Mouse (Mus musculus): ENCODE measurements around the gene Lcmt1. TPM values are rescaled to one million over a fixed set of nuclear protein-coding genes. Genes with fewer than 3 reads are reported as not detected.

Gene Lcmt1
- polyA plus RNA-seq, 1 experiment: 17.8 TPM

DNA sequence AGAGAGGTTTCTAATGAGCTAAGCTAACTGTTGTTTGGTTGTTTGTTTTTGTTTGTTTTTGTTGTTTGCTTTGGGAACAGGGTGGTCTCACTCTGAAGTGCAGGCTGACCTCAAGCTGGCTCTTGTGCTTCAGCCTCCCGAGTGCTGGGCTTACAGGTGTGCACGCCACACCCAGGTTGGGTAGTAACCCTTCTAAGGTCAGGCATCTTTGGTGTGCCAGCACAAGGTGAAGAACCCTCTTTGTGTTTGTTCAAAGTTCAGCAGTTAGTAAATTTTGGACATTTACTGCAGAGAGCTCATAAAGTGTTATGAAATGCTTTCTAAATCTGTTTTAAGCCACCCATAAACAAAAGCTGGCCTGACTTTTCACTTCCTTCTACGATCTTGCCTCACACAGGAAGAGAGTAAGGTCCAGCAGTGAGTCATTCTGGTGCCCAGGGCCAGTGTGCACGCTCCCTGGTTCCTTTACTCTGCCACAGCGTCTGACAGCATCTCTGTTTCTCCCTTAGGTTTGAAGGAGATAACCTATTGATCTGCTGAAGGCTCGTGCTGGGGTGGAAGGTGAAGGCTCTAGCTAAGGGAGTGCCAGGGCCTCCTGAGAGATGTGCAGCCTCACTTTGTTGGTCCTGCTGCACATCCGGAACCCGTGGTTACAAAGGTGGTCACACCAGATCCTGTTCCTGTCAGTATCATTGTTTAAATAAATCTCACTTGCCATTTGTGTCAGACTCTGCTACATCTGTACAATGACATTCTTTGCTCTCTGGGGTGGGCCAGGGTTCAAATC, 60.2 kb downstream of the Lcmt1 start:
- no peak for DNase-seq
- WGBS: 51% methylated on average over 8 of the region's 8 CpGs
- TF ChIP-seq POLR2A (IDR thresholded peaks at IDR 0.05; ENCODE audit: borderline replicate concordance, extremely low read depth, low read depth, low read length) (no peak), CTCF (IDR thresholded peaks at IDR 0.05; ENCODE audit: insufficient read depth, low read length) (no peak)
- Histone ChIP-seq H3K4me1 (ENCODE audit: control insufficient read depth, insufficient read depth, low read length) (no peaks in the 10 kb centered on the region), H3K4me3 (replicated peaks; ENCODE audit: extremely low read depth, low read depth, low read length) (no peak overlapping the region)

DNA sequence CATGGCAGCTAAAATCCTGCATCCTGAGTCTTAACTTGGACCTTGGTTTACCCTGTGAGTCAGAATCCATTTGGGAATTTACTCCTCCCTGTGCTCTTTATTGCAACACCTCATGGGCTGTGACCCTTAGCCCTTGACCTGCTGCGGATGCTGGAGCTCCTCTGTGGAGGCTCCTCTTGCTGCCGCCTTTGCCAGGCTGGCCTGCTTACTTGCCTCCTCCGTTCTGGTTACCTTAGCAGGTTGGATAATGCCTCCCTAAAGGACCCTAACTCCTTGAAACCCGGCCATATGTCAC, 60.8 kb downstream of the Lcmt1 start:
- WGBS: 77% methylated on average over 4 of the region's 4 CpGs
- Histone ChIP-seq H3K4me1 (ENCODE audit: control insufficient read depth, insufficient read depth, low read length) (no peaks in the 10 kb centered on the region), H3K4me3 (replicated peaks; ENCODE audit: extremely low read depth, low read depth, low read length) (no peak overlapping the region)
- TF ChIP-seq POLR2A (IDR thresholded peaks at IDR 0.05; ENCODE audit: borderline replicate concordance, extremely low read depth, low read depth, low read length) (no peak), CTCF (IDR thresholded peaks at IDR 0.05; ENCODE audit: insufficient read depth, low read length) (no peak)
- no peak for DNase-seq

DNA sequence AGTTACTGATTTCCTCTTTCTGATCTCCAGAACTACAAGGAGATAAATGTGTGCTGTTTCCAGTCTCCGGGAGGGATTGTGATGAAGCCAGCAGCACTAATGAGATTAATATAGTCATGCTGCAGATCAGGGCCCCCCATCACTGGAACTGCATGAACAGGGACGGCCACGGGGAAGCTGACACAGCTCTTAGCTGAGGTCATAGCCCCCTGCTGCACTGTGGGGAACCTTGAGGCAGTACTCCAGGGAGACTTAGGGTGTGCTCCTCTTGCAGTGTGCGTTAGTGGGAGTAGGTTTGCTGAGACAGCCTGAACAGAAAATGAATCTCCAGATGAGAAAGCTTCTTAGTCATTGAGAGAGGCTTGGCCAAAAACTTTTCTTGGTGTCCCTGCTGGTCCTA, 61.6 kb downstream of the Lcmt1 start:
- TF ChIP-seq POLR2A (IDR thresholded peaks at IDR 0.05; ENCODE audit: borderline replicate concordance, extremely low read depth, low read depth, low read length) (no peak), CTCF (IDR thresholded peaks at IDR 0.05; ENCODE audit: insufficient read depth, low read length) (no peak)
- no peaks in the 10 kb centered on the region for H3K4me1 ChIP-seq (ENCODE audit: control insufficient read depth, insufficient read depth, low read length)
- whole genome bisulfite sequencing: 75% methylated on average over 4 of the region's 4 CpGs
- no peak overlapping the region for H3K4me3 ChIP-seq (replicated peaks; ENCODE audit: extremely low read depth, low read depth, low read length)
- DNase-seq: no peak

DNA sequence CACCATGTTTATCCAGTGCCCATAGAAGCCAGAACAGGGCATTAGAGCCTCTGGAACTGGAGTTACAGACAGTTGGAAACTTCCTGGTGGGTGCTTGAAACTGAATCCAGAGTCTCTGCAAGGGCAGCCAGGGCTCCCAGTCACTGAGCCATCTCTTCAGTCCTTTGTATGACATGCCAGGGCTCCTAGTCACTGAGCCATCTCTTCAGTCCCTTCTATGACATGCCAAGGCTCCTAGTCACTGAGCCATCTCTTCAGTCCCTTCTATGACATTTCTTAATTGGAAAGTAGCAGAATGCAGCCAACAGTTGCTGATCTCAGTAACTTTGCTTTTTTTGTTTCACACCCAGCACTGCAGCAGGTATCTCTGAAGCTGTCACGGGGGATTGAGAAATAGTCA, 72.5 kb downstream of the Lcmt1 start:
- WGBS: 64% methylated on average over 1 of the region's 1 CpGs
- no peak for DNase-seq
- TF ChIP-seq POLR2A (IDR thresholded peaks at IDR 0.05; ENCODE audit: borderline replicate concordance, extremely low read depth, low read depth, low read length): no peak
- TF ChIP-seq CTCF (IDR thresholded peaks at IDR 0.05; ENCODE audit: insufficient read depth, low read length): no peak
- Histone ChIP-seq H3K4me3 (replicated peaks; ENCODE audit: extremely low read depth, low read depth, low read length) (no peak overlapping the region), H3K4me1 (ENCODE audit: control insufficient read depth, insufficient read depth, low read length) (no peaks in the 10 kb centered on the region)

DNA sequence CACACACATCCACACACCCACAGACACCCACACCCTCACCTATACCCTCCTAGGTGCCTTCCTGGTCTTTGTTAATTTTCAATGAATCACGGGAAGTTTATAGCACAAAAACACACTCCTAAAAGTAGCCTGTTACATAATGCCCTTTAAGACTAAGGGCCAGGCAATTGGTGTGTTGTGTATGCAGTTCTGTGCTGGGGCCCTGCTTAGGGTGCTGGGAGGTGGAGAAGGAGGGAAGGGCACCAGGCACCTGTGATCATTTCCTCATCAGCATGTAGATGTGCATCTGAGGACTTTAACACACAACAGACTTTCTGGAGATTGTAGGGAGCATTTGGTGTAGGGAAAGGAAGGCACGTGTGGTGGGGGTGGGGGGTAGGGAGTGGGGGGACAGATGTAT, 79.2 kb downstream of the Lcmt1 start:
- WGBS: 76% methylated on average over 2 of the region's 2 CpGs
- TF ChIP-seq POLR2A (IDR thresholded peaks at IDR 0.05; ENCODE audit: borderline replicate concordance, extremely low read depth, low read depth, low read length) (no peak), CTCF (IDR thresholded peaks at IDR 0.05; ENCODE audit: insufficient read depth, low read length) (no peak)
- no peaks in the 10 kb centered on the region for H3K4me1 ChIP-seq (ENCODE audit: control insufficient read depth, insufficient read depth, low read length)
- no peak overlapping the region for H3K4me3 ChIP-seq (replicated peaks; ENCODE audit: extremely low read depth, low read depth, low read length)
- no peak for DNase-seq

DNA sequence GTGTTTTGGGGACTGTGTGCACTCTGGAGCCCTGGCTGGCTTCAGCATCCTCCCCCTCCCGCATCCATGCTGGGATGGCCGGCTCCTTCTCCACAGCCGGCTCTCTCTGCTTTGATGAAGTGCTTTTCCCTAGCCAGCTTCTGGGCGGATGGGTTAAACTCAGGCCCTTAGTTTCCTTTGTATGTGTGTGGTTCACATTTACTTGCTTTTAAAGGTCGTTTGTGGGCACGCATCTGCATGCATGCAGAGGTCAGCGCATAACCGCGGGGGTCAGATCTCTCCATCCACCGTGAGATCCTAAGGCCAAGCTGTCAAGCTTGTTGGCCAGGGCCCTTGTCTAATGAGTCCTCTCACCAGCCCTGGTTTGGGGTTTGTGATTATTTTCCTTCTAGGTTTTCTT, 80.1 kb downstream of the Lcmt1 start:
- H3K4me3 ChIP-seq (replicated peaks; ENCODE audit: extremely low read depth, low read depth, low read length): no peak overlapping the region
- TF ChIP-seq POLR2A (IDR thresholded peaks at IDR 0.05; ENCODE audit: borderline replicate concordance, extremely low read depth, low read depth, low read length) (no peak), CTCF (IDR thresholded peaks at IDR 0.05; ENCODE audit: insufficient read depth, low read length) (no peak)
- no peaks in the 10 kb centered on the region for H3K4me1 ChIP-seq (ENCODE audit: control insufficient read depth, insufficient read depth, low read length)
- DNase-seq: no peak
- WGBS: 69% methylated on average over 10 of the region's 10 CpGs

DNA sequence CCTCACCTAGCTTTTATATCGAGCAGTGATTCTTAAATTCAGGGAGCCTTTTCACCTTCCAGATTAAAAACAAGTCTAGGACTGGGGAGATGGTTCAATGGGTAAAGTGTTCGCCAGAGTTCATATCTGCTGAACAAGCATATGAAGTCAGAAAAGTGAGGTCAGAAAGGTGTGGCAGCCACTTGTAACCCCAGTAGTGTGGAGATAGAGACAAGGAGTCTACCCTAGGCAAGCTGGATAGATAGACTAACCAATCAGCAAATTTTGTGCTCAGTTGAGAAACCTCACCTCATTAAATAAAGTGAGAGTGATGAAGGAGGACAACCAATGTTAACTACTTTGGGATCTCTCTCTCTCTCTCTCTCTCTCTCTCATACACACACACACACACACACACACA, 80.9 kb downstream of the Lcmt1 start:
- WGBS: 82% methylated on average over 2 of the region's 2 CpGs

DNA sequence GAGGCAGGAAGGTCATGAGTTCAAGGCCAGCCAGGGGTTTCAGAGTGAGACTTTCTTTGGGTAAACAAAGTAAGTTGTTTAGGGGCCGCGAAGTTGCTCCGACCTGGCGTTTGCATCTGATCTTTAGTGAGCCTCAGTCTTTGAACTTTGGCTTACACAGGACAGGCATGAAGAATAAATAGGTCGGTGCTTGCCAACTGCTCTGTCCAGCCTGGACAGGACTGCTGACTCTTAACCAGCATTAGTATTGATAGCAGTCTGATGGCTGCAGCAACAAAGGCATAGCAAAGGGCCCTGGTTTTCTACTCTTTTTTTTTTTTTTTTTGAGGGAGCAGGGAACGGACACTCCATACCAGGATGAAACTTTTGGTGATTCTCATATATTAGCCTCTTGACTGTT, 83.0 kb downstream of the Lcmt1 start:
- DNase-seq: no peak
- H3K4me1 ChIP-seq (ENCODE audit: control insufficient read depth, insufficient read depth, low read length): no peaks in the 10 kb centered on the region
- WGBS: 40% methylated on average over 6 of the region's 6 CpGs
- no peak for TF ChIP-seq CTCF (IDR thresholded peaks at IDR 0.05; ENCODE audit: insufficient read depth, low read length)
- TF ChIP-seq POLR2A (IDR thresholded peaks at IDR 0.05; ENCODE audit: borderline replicate concordance, extremely low read depth, low read depth, low read length): no peak
- H3K4me3 ChIP-seq (replicated peaks; ENCODE audit: extremely low read depth, low read depth, low read length): no peak overlapping the region

More for the DNA sequence above, 80.9 kb downstream of the Lcmt1 start:
- no peak for TF ChIP-seq CTCF (IDR thresholded peaks at IDR 0.05; ENCODE audit: insufficient read depth, low read length)
- TF ChIP-seq POLR2A (IDR thresholded peaks at IDR 0.05; ENCODE audit: borderline replicate concordance, extremely low read depth, low read depth, low read length): no peak
- no peaks in the 10 kb centered on the region for H3K4me1 ChIP-seq (ENCODE audit: control insufficient read depth, insufficient read depth, low read length)
- H3K4me3 ChIP-seq (replicated peaks; ENCODE audit: extremely low read depth, low read depth, low read length): no peak overlapping the region
- no peak for DNase-seq

DNA sequence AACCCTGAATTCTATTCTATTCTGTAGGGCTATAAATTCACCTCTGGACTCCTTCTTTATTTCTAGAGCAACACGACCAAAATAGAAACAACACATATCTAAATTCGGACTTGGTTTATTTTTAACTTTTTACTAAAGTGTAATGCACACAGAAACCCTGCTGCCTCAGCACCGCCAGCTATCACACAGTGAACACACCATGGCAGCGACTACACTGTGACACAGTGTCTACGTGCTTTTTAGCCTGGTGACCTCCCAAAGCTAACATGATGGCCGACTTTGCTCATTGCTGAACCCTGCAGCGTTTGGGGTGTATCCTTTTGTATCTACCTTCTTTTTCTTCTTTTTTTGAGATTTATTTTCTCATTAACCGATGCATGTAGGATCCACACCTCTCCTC, 83.5 kb downstream of the Lcmt1 start:
- H3K4me1 ChIP-seq (ENCODE audit: control insufficient read depth, insufficient read depth, low read length): no peaks in the 10 kb centered on the region
- no peak for TF ChIP-seq CTCF (IDR thresholded peaks at IDR 0.05; ENCODE audit: insufficient read depth, low read length)
- TF ChIP-seq POLR2A (IDR thresholded peaks at IDR 0.05; ENCODE audit: borderline replicate concordance, extremely low read depth, low read depth, low read length): no peak
- H3K4me3 ChIP-seq (replicated peaks; ENCODE audit: extremely low read depth, low read depth, low read length): no peak overlapping the region
- 74% methylated on average over 8 of the region's 8 CpGs for WGBS
- no peak for DNase-seq

DNA sequence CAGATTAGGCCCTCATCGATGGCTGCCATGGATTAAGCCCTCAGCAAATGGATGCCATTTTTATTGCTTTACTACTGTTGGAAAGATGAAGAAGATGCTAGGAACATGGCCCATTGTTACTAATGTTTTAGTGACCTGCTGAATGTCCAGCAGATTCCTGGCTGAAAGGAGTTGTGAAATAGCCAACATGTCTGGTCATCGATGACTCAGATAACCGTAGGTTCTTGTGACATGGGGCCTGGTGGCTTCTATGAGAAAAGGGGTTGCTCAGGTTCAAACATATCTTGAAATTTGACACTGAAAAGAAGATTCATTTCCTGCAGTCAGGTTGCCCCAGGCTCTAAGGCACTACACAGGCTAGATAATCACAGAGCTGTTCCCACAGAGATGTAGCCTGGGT, 85.5 kb downstream of the Lcmt1 start:
- no peak for DNase-seq
- TF ChIP-seq POLR2A (IDR thresholded peaks at IDR 0.05; ENCODE audit: borderline replicate concordance, extremely low read depth, low read depth, low read length) (no peak), CTCF (IDR thresholded peaks at IDR 0.05; ENCODE audit: insufficient read depth, low read length) (no peak)
- no peak overlapping the region for H3K4me3 ChIP-seq (replicated peaks; ENCODE audit: extremely low read depth, low read depth, low read length)
- no peaks in the 10 kb centered on the region for H3K4me1 ChIP-seq (ENCODE audit: control insufficient read depth, insufficient read depth, low read length)
- WGBS: 88% methylated on average over 3 of the region's 3 CpGs
